Comparison of ENCODE assay signal across 8 mouse cellular contexts in the genomic region with DNA sequence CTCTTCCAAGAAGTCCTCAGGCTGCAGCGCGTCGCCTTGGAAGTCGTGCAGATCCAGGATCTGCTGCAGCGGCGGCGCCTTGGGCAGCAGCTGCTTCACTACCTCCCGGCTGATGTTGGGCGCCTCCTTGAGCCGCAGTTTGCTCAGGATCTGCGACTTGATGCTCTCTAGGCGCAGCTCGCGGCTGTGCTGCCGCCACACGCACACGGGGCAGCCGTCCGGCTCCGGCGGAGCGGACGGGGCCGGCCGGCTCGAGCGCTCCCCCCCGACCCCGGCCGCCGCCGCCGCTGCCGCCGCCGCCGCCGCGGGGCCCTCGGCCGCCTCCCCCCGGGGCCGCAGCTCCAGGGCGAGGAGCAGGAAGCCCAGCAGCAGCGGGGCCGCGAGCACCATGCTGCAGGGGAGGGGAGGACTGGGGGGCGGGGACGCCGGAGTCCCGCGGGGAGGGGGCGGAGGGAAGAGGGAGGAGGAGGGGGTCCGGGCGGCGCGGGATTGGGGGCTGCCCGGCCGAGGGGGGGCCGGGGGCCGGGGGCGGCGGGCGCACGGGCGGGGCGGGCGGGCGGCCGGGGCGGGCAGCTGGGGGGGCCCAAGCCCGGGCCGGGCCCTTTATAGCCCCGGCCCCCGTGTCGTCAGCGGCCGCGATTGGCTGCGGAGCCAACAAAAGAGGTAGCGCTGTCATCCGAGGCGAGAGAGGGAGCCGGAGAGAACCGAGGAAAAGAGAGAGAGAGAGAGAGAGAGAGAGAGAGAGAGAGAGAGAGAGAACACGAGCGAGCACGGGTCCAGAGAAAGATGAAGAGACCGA. TPM values are rescaled to one million over a fixed set of nuclear protein-coding genes. Genes with fewer than 3 reads are reported as not detected.
DNase-seq lines count a peak whose midpoint lies in the region; ATAC-seq and TF ChIP-seq lines count a peak whose summit lies in the region.

Gene Gdf11, minus strand, starts transcription at position 423 of the 799 bp plus-strand sequence.

- peak; percentile 52 for ATAC-seq in heart, embryonic 16.5 days (replicated peaks; ENCODE audit: extremely low read depth, insufficient read depth, low FRiP score)
- ATAC-seq in lung, embryonic 16.5 days (ENCODE audit: low read depth), result peak; percentile 79

- peak in 1 of 2 experiments; percentile 14; a peak in 1 of 4 replicates for TF ChIP-seq CTCF in CH12.LX (conservative IDR thresholded peaks at IDR 0.05 in 1 of 2, IDR thresholded peaks at IDR 0.05 in 1 of 2; ENCODE audit: low read depth in 2 of 2, low read length in 2 of 2)

- 0 out of 2 replicates have a peak, but pooled peaks have one; percentile 29 for TF ChIP-seq POLR2A in CH12.LX (IDR thresholded peaks at IDR 0.05; ENCODE audit: low read depth, low read length)

- H3K27me3 ChIP-seq in CH12.LX (replicated peaks), result peaks cover 20% of the 10 kb centered on the region
- H3K27me3 ChIP-seq in heart, embryonic 16.5 days (ENCODE audit: control insufficient read depth, insufficient read depth, low read length), result peaks cover 6% of the 10 kb centered on the region
- peaks cover 11% of the 10 kb centered on the region; the same call in 1 of the 2 replicates for H3K27me3 ChIP-seq in lung, embryonic 16.5 days (ENCODE audit: control insufficient read depth, insufficient read depth, low read depth, low read length)

- H3K4me1 ChIP-seq in CH12.LX (ENCODE audit: control insufficient read depth in 1 of 2, insufficient read depth in 2 of 2), result peaks cover 10 to 26% of the 10 kb centered on the region in 2 experiments
- peaks cover 34% of the 10 kb centered on the region for H3K4me1 ChIP-seq in heart, embryonic 16.5 days (ENCODE audit: control insufficient read depth, insufficient read depth, low read length)
- peaks cover 29% of the 10 kb centered on the region for H3K4me1 ChIP-seq in lung, embryonic 16.5 days (replicated peaks; ENCODE audit: control insufficient read depth, insufficient read depth, low read length)

- H3K36me3 ChIP-seq in CH12.LX (replicated peaks in 1 of 2; ENCODE audit: control insufficient read depth in 1 of 2, insufficient read depth in 1 of 2, low read length in 1 of 2), result peaks cover 4 to 19% of the 10 kb centered on the region in 2 experiments
- no peaks in the 10 kb centered on the region for H3K36me3 ChIP-seq in heart, embryonic 16.5 days (ENCODE audit: control insufficient read depth, insufficient read depth)
- H3K36me3 ChIP-seq in lung, embryonic 16.5 days (ENCODE audit: control insufficient read depth, insufficient read depth, low read length), result no peaks in the 10 kb centered on the region

- dilution Hi-C loops in CH12.LX (cut with MboI; ENCODE audit: extremely low pct_ligation_motif_present, extremely low pct_unique_long_range_greater_than_20kb, low sequenced_read_pairs), result no loop called here

- DNase-seq in adrenal gland, adult 18-20 months (ENCODE audit: low spot score in 2 of 2), result peak; percentile 31 to 39
- DNase-seq in adrenal gland, postnatal 4 days (ENCODE audit: low spot score in 2 of 2), result no peak
- peak; percentile 46 for DNase-seq in CH12.LX (ENCODE audit: extremely low read depth)
- peak; percentile 94 for DNase-seq in embryo, embryonic 11 days
- no peak for DNase-seq in layer of hippocampus, adult 8-10 months (ENCODE audit: low spot score in 2 of 2)
- DNase-seq in retina, embryonic 14.5 days (ENCODE audit: low spot score), result peak; percentile 84

- peak within 1 kb of the TSS; percentile 5; the same call in 1 of the 2 replicates for H3K27ac ChIP-seq in CH12.LX (ENCODE audit: insufficient read depth, low read depth)
- peak within 1 kb of the TSS; percentile 78 for H3K27ac ChIP-seq in heart, embryonic 16.5 days (ENCODE audit: low read length)
- H3K27ac ChIP-seq in lung, embryonic 16.5 days (ENCODE audit: low read length), result peak within 1 kb of the TSS; percentile 84

- H3K4me3 ChIP-seq in CH12.LX (replicated peaks in 1 of 3; ENCODE audit: low read depth in 2 of 3, low read length in 2 of 3, poor library complexity in 1 of 3), result peak within 1 kb of the TSS; percentile 63 to 76 (median 71)
- peak within 1 kb of the TSS; percentile 85 for H3K4me3 ChIP-seq in heart, embryonic 16.5 days (ENCODE audit: low read length)
- peak within 1 kb of the TSS; percentile 79 for H3K4me3 ChIP-seq in lung, embryonic 16.5 days (ENCODE audit: low read length)

- WGBS in heart, embryonic 16.5 days, result under 1% methylated on average over 72 of the region's 89 CpGs
- under 1% methylated on average over 53 of the region's 89 CpGs for WGBS in lung, embryonic 16.5 days

- no peaks in the 10 kb centered on the region for H3K9me3 ChIP-seq in CH12.LX (replicated peaks; ENCODE audit: low read length)
- no peaks in the 10 kb centered on the region for H3K9me3 ChIP-seq in heart, embryonic 16.5 days (replicated peaks; ENCODE audit: control insufficient read depth, low read length)
- H3K9me3 ChIP-seq in lung, embryonic 16.5 days (ENCODE audit: control insufficient read depth, low read length), result no peaks in the 10 kb centered on the region

- in situ Hi-C loops in CH12.LX (cut with MboI; ENCODE audit: low pct_ligation_motif_present, low pct_unique_long_range_greater_than_20kb, low sequenced_read_pairs), result loop anchor here (5.0 kb wide), 1 partner anchor 159 kb away; no protein-coding TSS in a partner anchor

- peak within 1 kb of the TSS; percentile 81 for H3K4me2 ChIP-seq in CH12.LX (ENCODE audit: insufficient read depth, low read depth, poor library complexity, severe bottlenecking)
- peak within 1 kb of the TSS; percentile 78 for H3K4me2 ChIP-seq in heart, embryonic 16.5 days (ENCODE audit: low read depth, low read length)
- H3K4me2 ChIP-seq in lung, embryonic 16.5 days (ENCODE audit: low read depth, low read length), result peak within 1 kb of the TSS; percentile 96

- no peaks in the 10 kb centered on the region for H3K79me2 ChIP-seq in CH12.LX (replicated peaks; ENCODE audit: control insufficient read depth, extremely low read depth, insufficient read depth, poor library complexity, severe bottlenecking)

- H3K9ac ChIP-seq in CH12.LX (ENCODE audit: insufficient read depth, low read depth), result peak within 1 kb of the TSS; percentile 23
- peak within 1 kb of the TSS; percentile 83 for H3K9ac ChIP-seq in heart, embryonic 16.5 days (ENCODE audit: low read length)
- H3K9ac ChIP-seq in lung, embryonic 16.5 days (ENCODE audit: low read length), result peak within 1 kb of the TSS; percentile 78

- TF ChIP-seq EP300 in CH12.LX (IDR thresholded peaks at IDR 0.05; ENCODE audit: low read length), result no peak

- TF ChIP-seq RAD21 in CH12.LX (IDR thresholded peaks at IDR 0.05; ENCODE audit: low read depth, low read length), result no peak

TF ChIP-seq in CH12.LX, 34 proteins besides CTCF, POLR2A, EP300 and RAD21:
- TF ChIP-seq RCOR1 (conservative IDR thresholded peaks at IDR 0.05; ENCODE audit: low read depth, low read length) (no peak), NRF1 (IDR thresholded peaks at IDR 0.05; ENCODE audit: low read depth, low read length) (peak; percentile 46), MAZ (IDR thresholded peaks at IDR 0.05; ENCODE audit: low read depth, low read length) (0 out of 2 replicates have a peak, but pooled peaks have one; percentile 47), HCFC1 (IDR thresholded peaks at IDR 0.05; ENCODE audit: low read depth, low read length) (0 out of 2 replicates have a peak, but pooled peaks have one; percentile 7), MXI1 (IDR thresholded peaks at IDR 0.05; ENCODE audit: low read depth, low read length) (peak; percentile 37; the same call in 1 of the 2 replicates), NELFE (IDR thresholded peaks at IDR 0.05; ENCODE audit: low read depth, low read length) (no peak), UBTF (IDR thresholded peaks at IDR 0.05; ENCODE audit: low read depth, low read length) (0 out of 2 replicates have a peak, but pooled peaks have one; percentile 53)
TF ChIP-seq in CH12.LX: peak in this region for 5.

RNA-seq across cellular contexts. Expression of gene Gdf11, which starts in this region (rescaled TPM):
- total RNA-seq in adrenal gland, adult 18-20 months (2021), result 1 to 10 TPM; 1.4 to 1.9 TPM
- total RNA-seq in adrenal gland, postnatal 4 days (2021), result 1 to 10 TPM; 5.1 to 8.9 TPM
- 4.5 and 5.4 TPM in 2 replicates for total RNA-seq in CH12.LX (2012; rRNA removed)
- 3.4 and 4.3 TPM in 2 replicates for total RNA-seq in CH12.LX (2014; rRNA removed)
- 7.3 and 7.4 TPM in 2 replicates for polyA plus RNA-seq in CH12.LX (2012; ENCODE audit: insufficient read length, low read depth)
- polyA plus RNA-seq in heart, embryonic 16.5 days (2015; fragmentation: Nextera tagmentation; extraction: Ambion mirVana), result 1.7 and 2.0 TPM in 2 replicates
- total RNA-seq in layer of hippocampus, adult 8-10 months (2022), result 10 to 100 TPM; 19.9 to 22.7 (median 22.3) TPM
- 3.0 and 3.1 TPM in 2 replicates for polyA plus RNA-seq in lung, embryonic 16.5 days (2015; fragmentation: Nextera tagmentation; extraction: Ambion mirVana)

Comparison
In these comparisons a context has a peak if more than half of its experiments do, and no peak if none do; other contexts are left out.
1. DNase-seq: peak in adrenal gland, adult 18-20 months (2 of 2), CH12.LX (single experiment), embryo, embryonic 11 days (single experiment) and retina, embryonic 14.5 days (single experiment); none in adrenal gland, postnatal 4 days (0 of 2) and layer of hippocampus, adult 8-10 months (0 of 2).
2. H3K27ac ChIP-seq: peak in every context shown above with its lines; median percentile 84 in lung, embryonic 16.5 days; 78 in heart, embryonic 16.5 days; 5 in CH12.LX.
3. H3K9ac ChIP-seq: peak in every context shown above with its lines; median percentile 83 in heart, embryonic 16.5 days; 78 in lung, embryonic 16.5 days; 23 in CH12.LX.
4. Peak in every context shown above with its lines, with median percentiles within 50 percentile points of each other: H3K4me2 ChIP-seq and H3K4me3 ChIP-seq.